Mouse (Mus musculus) CD8-positive naive resting alpha-beta T cell, adult 2 months (primary cell): Measurements from ENCODE around the gene Hoxd11.

Source experiments
- DNase-seq, 2 experiments: peaks; one replicate each; pipeline ENCODE4 v3.0.0; 2022; ENCODE audit warnings: low read depth in 2 of 2, low spot score in 2 of 2

Hoxd11 gene

DNA sequence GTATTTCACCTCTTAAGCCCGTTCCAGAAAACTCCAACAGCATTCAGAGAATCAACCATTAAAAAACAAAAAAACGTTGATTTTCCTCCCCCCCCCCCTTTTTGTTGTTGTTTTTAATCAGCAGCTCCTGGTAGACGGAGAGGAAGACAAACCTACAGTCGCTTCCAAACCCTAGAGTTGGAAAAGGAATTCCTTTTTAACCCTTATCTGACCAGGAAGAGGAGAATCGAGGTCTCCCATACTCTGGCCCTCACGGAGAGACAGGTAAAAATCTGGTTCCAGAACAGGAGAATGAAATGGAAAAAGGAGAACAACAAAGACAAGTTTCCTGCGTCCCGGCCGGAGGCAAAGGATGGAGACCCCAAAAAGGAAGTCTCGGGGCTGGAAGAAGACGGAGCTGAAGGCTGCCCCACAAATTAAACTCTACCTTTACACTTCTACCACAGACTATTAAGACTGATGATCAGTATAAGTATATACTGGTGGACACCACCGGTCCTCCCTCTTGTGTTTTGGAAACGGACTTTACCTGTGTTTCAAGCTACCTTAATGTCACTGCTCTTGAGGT is 27.1 kb downstream of the Hoxd11 start:
- no peak for DNase-seq

DNA sequence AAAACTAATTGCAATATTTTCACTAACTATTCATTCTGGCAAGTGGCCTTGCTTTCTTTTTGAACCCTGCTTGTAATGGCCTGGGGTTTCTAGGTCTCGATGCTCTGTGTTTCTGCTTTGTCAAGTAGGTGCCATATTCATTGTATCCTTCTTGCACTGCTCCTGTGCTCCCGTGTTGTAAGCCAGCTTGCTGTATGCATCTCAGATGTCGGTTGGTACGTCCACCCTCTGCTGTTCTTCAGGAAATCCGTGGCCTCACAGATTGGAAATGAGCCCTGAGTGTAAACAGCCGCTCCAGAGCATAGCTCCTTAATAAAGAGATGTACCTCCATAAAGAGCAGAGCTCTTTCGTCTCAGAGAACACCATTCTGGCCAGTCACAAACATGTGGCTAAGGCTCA is 28.2 kb downstream of the Hoxd11 start:
- DNase-seq: no peak

DNA sequence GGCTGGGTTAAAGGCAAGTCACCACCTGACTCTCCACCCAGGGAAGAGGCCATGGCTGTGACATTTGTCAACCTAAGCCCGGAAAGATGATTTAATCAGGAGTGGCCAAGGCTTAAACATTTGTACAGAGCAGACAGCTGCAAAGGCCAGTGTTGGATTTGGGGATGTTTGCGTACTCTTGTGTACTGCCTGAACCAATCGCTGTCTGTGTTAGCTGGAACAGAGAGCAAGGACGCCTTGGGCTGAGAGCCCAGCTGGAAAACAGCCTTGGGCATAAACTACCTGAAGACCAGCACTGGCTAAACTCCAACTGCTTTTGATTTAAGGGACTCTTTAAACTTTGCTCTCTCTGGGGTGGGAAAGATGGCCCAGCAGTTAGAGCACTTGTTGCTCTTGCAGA is 29.3 kb downstream of the Hoxd11 start:
- DNase-seq: no peak

DNA sequence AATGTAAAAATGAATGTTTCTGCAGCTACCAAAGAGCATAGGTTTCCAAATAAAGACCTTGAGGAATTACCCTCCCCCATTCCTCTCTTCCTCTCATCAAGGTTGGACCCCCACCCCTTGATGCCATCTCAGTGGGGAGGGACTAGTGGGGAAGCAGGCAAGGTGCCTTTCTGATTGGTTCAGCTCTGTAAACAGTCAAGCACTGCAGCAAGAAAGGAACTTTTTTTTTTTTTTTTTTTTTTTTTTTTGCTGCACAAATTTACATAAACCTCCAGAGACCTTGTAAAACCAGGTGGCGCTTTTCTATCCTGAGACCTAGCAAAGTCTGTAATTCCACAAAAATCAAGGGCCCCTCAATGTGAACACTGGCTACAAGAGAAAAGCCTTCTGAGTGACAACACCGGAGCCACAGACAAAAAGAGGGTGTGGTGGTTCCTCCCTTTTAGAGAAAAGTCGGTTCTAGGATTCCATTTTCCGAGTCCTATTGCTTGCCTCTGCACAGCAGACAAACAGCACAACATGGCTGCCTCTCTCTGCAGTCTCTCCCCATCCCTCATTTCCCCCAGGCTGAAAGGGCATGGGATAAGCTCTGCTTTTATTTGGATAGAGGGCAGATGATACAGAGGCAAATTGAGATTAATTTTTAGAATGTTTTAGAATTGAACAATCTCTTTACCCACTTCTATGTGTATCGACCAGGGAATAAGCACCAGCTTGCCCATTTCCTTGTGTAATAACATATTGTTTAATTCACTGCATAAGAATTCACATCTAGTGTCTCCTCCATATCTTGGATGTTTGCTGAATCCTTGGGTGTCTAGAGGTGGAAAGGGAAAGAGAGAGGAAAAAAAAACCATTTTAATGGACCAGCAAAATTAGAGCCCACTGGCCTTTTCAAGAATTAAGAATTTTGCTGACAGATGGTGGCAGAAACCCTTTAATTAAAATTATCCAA is 30.4 kb downstream of the Hoxd11 start:
- no peak for DNase-seq

DNA sequence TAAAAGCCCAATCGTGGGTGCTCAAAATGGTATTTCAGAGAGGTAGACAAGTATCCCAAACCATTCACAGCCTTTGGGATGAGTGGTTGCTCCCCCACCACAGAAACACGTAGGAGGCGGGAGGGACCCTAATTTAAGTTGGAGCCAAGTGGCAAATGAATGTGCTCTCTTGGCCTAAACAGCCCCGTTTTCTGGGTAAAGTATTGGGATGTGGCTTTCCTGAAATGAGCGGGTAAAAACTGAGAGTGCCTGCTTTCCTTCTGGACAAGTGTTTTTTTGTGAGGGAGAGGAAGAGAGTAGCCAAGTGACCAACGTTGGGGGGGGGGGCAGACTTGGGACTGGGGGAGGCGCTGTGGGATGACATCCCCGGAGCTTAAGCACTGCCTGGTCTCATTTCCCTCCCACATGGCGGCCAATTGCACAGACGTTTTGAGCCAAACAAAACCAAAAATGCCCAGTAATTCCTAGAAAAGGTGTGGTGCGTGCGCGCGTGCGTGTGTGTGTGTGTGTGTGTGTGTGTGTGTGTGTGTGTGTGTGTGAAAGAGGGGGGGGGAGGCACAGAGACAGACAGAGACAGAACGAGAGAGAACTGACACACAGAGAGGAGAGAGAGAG is 31.7 kb downstream of the Hoxd11 start:
- DNase-seq: no peak

DNA sequence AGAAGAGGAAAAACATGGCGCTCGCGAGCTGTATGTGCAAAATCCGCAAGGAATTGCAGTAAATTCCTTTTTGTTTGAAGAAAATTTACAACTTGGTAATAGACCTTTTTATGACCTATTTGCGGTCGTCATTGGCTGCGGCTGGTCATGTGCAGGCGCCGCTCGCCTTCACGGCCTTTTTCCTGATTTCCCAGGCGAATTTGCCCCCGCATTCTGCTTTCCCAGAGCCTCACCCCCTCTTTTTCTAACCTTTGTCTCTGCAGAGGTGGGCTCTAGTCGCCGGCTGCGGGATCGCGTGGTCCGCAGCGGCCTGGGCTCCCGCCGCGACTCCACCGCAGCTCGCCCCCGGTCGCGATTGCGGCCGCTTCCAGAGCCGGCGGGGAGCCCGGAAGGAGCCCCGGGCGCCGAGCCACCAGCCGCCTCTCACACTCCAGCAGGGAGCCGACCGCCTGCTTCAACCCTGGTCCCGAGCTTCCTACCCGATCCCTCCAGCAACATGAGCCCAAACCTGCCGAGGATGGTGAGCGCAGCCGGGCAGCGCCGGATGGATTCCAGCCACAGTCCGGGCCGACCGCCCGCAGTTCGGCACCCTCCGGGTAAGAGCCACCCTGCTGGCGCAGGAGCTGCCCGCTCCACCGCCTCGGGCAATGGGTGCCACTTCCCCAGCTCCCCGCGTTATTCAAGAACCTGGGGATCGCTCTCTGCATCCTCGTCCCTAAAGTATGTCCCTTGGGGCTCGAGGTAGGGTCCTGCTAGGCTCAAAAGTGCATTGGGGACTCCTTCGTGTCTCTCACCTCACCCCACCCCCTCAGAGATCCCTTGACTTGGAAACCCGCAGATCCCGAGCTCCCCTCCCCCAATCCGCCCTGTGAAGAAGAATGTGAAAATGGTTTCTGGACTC is 32.6 kb downstream of the Hoxd11 start, which contains the start of the genes Hoxd3 and Hoxd4:
TSS of gene Hoxd3 (plus strand) at position 207 of the 901 bp plus-strand sequence.
TSS of gene Hoxd4 (plus strand) at position 209 of the 901 bp plus-strand sequence.
- DNase-seq: no peak

DNA sequence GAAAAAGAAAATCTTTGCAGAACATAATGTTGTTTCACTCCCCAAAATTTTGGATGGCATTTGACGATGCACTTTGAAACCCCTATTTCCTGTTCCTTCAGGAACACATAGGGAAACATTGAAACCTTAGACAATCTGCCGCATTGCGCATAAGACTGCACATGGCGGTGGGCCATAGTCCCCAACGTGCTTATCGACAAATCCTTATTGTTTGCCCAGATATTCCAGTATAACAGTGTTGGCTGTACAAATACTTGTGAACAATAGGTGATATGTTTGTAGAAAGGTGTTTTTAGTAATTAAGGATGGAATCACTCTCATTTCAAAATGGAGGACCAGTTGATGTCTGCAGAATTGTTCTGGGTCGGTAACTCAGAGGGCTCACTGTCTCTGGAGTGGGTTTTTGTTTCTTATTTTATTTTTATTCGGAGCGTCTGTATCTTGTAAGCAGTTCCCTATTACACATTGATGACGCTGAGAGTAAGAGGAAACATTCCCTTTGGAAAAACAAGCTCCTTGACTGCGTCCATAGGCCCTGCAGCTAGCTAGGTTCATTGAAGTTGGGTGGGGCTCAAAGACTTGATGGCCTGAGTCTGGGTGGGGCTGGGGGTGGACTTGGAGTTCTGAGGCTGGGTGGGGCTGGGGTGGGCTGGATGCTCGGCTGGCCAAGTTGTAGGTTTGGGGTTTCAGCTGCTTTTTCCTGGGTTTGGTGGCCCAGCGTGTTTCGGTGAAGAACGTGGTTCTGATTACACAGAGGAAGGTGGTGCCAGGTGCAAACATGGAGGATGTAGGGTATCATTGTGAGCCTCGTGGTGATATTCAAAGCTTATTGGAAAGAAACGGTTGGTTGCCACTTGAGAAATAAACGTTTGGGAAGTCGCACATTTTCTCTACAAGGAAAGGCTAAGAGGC is 34.1 kb downstream of the Hoxd11 start:
- DNase-seq: no peak

DNA sequence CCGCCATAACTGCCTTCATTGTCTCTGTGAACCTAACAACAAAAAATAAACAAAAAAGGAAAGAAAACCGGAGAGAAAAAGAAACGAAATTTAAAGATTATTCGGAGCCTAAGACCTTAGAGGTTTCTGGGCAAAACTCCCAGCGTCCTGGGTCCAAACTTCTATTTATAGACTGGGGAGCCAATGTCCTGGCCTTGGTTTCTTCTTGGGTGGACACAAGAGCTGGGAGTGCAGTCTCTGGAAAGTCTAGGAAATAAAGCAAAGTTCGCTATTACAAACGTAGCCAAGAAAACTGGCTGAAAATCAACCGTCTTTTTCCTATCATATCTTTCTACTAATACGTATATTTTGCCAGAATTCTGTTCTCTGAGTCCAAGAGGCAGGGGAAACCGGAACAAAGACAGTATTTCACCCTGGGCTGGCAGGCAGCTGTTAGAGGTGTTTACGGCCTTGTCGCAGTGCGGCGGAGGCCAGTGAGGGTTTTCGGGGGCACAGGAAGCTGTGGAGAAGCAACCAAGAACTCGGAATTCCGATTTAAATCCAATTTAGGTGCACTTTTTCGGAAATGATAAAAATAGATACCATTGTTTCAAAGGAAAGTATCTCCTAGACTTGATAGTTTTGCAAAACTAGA is 34.9 kb downstream of the Hoxd11 start:
- DNase-seq: no peak

DNA sequence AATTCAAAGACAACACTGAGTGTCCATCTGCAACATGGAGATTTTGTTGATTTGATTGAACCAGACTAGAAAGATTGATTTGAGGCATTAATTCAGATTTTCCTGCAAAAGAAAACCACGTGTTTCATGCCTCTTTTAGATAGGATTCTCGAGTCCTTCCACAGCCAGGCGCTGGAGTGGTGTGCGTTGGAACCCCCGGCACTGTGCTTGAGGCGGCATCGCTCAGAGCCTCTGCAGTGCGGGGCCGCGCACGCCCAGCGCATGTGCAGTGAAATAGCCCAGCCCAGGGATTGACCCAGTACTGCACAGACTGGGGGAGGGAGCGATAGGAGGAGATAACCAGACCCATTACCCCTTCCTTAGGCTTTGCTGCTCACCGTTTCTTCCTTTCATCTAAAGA is 35.5 kb downstream of the Hoxd11 start:
- no peak for DNase-seq

DNA sequence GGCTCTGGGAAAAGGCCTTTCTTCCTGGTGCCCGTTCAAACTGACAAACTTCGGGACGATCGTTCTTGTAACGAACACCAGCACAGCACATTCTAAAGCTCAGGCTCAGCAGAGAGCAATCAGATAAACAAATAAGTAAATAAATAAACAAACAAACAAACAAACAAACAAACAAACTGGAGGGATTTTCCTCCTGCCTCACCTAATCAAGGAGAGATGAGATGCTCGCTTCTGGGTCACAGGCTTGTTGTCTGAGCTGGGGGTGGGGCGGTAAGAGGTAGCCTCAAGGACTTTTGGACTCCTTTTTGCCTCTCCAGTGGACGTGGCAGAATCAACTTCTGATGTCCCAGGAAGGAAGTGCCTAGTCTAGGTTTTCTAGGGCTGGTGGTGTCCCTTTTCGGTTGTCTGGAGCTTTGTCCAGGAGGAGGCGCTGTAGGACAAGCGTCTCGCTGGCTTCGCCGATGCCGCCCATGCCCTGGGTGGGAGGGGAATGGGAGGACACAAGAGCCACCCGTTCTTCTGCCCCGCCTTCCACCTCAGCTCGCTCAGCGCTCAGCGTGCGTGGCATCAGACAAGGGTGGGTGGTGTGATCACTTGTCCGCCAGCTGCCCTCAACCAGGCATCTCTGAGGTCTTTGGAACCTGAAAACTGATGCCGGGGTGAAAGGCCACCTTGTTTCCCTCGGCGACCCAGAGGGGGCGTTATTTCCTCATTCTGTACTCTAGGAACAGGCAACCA is 36.3 kb downstream of the Hoxd11 start:
- DNase-seq: peak; percentile 68 to 81

DNA sequence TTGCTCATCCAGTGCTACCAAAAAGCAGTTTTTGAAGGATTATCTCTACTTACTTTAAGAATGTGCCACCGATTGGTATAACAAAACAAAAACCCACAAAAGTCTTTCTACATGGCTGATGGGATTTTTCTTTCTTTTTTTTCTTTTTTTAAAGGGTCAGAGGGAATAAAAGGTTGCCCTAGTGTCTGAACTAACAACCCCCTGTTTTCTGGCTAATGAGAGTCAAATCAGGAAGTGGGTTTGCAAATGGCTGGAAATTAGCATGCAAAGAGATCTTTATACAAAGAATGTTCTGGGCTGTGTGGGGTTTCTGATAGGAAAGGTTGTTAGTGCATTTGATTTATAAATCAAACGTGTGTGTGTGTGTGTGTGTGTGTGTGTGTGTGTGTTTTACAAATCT is 41.0 kb downstream of the Hoxd11 start:
- no peak for DNase-seq

DNA sequence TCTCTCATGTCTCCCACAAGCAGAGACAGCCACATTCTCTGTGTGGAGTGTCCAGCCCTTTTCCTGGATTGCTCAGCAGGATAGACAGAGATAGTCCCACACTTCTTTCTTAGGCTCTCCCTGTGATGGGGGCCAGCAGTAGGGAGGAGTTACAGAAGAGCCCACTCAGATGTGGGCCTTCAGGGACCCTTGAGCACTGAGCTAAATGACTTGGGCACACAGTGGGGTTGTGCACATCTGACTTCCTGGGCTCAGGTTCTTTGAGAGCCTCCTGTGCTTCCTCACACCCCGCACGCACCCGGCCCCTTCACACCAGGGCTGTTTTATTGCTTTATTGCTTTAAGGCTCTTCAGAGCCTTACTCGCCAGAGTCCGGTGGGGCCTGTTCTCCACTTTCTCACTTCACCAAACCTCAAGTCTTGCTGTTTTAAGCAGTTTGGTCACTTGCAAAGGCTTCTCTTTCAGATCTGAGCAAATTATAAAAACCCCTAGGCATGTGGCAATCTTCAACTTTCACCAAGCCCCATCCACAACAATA is 41.7 kb downstream of the Hoxd11 start:
- DNase-seq: no peak

DNA sequence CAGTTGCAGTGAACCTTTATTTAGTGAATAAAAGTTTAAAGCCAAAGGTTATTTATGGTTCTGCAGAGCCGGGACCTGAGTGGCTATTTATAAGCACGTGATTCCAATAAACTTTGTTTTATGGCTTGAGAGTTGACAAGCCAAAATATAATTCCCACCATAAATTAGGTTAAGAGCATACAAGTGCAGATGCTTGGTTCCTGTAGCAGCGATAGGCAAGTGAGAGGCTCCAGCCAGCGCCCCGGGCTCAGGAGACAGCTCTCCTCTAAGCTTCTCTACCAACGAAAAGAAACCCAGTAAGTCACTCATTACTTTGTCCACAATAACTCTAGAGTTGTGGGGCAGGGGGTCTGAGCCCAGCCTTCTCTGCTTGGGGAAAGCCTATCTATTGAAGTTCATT is 42.5 kb downstream of the Hoxd11 start:
- no peak for DNase-seq

DNA sequence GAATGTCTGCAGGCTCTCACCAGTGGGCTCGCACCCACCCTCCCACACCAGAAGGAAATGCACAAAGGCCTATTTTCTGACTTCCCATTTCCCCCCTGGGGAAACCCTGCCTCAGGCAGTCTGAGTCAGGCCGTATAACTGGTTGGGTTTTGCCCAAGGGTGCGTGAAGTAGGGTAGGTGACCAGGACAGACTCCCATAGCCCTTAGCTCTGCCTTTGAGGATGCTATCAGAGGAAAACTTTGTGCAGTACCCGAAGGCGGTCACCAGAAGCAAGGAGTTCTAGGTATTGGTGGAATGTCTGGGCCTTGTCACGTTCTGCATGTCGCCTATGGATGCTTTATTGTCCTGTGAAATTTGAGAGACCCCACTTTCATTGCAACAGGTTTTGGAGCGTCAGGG is 43.6 kb downstream of the Hoxd11 start:
- DNase-seq: no peak

DNA sequence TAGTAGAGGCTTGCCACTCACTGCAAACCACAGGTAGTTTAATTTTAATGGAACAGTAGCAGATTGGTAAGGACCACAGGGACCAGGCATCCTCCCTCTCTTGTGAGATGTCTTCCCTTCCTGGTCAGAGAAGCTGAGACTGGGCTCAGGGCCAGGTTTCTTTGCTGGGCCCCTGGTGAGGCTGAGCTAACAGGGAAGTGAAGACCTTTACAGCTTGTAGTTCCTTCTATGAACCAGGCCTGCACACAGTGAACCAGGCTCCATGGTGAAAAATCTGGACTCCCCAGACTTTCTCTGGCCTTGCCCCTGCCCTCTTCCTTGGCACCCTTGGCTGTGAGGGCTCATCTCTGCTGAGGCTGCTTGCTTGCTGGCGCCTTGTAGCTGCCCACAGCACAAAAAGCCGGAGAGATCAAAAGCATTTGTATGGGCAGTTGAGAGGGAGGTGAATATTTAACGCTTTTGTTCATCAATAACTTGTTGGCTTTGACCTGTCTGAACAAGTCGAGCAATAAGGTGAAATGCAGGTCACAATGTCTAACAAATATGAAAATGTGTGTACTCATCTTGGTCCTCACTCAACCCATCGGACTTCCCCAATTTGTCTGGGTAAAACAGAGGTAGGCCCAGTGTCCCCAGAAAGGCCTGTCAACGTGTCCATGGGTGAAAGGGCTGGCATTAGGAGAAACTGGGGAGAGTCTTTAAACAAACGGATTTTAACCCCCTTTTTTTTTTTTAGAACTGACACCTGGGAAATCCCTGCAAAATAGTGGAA is 45.1 kb downstream of the Hoxd11 start:
- DNase-seq: no peak

DNA sequence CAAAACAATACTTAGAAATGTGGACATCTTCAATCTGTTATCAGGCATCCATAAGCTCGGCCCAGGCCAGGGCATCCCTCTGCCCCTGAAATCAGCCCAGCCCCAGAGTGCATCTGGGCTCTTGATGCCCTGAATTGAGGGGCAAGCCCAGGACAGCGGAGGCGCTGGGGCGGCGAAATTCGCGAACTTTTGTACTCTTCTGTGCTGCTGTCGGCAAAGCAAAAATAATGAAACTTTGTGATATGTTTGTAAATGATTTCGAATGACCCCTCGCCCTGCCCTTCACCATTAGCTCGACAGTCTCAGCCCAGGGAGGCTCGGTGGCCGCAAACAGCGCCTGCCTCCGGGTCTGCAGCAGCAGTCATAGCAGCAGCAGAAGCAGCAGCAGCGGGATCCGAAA is 45.8 kb downstream of the Hoxd11 start:
- no peak for DNase-seq

DNA sequence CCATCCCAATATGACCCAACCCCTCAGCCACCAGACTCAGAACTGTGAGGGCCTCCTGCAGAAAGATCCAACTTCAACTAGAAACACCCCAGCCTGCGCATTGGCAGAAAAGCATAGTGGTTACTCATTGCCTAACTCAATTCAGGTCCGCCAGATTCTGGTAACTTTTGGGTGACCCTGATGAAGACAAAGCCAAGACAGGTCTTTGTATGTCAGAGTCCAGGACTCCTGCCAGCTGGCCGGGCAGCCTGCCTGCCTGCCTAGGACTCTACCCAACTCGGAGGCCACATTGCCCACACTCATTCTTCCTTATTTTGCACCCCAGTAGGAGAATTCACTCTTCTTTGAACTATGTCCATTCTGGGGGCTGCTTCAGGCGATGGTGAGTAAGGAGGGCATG is 47.2 kb downstream of the Hoxd11 start, which contains the start of gene Gm28230:
TSS of gene Gm28230 (plus strand) at position 178 of the 400 bp plus-strand sequence.
- DNase-seq: no peak
